Mouse (Mus musculus) kidney, adult 9 months (tissue): Measurements from ENCODE around the gene Gm49378.
A peak's percentile ranks its signal among the peaks of the same experiment; 100 is the strongest.

Source experiments
- DNase-seq: peaks from one replicate; pipeline ENCODE4 v3.0.0; 2022

The Gm49378 gene

DNA sequence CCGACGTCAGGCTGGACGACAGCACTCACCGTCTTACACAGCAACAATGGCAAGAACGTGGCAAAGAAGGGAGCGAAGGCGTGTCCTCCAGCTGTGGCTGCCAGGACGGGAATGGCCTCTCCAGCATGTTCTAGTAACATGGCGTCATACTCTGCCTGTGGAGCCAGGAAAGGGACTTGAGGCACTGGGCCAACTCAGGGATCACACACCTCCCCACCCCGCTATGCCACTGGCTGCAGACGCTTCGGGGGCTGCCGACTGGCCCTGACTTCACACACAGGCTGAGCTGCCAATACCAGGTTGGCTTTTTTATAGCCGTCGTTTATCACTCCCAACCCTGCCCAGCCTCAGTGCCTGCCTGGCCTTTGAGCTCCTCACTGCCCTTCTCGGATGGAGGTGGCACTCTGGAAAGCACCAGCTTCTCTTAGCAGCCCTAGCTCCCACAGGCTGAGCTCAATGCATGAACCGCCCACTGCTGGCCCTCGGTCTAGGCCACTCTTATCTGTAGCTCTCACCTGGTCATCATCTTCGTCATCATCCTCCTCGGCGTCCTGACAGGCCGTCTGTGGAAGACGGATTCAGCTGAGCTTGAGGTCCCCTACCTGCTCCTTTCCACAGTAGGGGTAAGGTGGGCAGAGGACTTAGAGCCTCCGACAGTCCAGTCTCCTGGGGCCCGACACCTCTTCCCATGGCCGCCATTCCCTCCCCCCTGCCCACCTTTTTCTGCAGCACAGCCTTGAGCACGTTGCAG lies 9.4 kb downstream of the Gm49378 start:
- no peak for DNase-seq

DNA sequence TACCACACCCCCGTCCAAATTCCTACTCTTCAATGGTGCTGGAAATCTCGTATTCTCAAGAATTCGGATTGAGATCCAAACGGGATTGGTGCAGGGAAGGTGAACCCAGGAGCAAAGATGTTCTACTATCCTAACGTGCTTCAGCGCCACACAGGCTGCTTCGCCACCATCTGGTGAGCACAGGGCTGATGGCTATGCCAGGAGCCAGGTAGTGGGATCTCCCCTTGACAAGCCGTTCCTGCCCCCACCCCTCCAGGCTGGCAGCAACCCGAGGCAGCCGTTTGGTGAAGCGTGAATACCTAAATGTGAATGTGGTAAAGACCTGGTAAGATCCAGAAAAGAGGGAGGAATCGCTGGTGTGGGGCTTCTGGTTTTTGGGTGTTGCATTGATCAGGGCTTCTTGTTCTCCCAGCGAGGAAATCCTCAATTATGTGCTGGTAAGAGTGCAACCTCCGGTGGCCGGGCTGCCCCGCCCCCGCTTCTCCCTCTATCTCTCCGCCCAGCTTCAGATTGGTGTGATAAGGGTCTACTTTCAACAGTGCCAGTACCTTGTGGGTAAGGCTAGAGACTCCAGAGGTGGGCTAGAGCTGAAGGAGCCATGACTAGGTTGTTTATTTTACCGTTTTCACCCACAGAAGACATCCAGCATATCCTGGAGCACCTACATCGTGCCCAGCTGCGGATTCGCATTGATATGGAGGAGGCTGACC lies 19.1 kb downstream of the Gm49378 start:
- DNase-seq, result no peak

DNA sequence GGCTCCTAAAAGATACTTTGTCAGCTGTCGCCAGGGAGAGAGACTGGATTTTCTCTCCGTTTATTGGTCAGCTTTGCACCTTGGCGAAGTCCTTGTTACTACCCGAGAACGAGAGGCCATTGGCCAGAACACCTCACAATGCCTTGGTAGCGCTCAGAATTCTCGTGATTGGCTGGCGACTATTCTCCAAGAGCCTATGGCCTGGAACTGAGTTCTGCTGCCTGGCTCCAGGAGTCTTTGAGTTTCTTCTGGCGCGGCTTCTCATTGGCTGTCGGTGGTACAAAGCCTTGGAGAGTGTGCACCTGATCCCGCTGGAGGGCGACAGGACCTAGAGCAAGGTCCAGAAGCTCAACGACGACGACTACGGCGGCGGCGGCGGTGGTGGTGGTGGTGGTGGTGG lies 19.9 kb downstream of the Gm49378 start, which contains the start of gene Rec8:
Rec8 (plus strand) TSS at position 216 of the 400 bp plus-strand sequence.
- peak; percentile 62 for DNase-seq

DNA sequence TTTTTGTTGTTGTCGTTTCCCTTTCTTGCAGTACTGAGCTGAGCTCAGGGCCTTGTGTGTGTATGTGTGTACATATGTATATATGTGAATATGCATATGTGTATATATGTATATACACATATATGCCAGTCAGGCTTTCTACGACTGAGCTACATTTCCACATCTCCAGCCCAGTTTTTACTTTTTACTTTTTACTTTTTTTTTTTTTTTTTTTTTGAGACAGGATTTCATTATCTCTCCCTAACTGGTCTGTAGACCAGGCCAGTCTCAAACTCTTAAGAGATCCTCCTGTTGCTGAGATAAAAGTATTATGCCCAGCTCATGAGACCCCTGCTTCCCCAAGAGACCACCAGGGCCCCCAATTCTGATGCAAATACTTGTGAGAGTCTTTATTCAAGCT lies 20.9 kb downstream of the Gm49378 start:
- DNase-seq, result no peak

DNA sequence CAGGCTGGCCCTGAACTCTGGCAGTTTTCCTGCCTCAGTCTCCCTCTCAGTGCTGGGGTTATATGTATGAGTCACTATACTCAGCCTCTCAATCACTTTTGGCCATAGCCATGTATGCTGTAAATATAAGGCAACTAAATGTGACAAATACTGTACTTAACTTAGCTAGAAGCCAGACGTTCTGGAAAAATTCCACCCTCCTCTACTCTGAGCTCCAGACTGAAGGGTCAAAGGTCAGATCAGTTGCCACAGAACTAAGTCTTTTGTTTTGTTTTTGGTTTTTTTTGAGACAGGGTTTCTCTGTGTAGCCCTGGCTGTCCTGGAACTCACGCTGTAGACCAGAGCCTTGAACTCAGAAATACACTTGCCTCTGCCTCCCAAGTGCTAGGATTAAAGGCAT lies 21.8 kb downstream of the Gm49378 start:
- DNase-seq, result no peak

DNA sequence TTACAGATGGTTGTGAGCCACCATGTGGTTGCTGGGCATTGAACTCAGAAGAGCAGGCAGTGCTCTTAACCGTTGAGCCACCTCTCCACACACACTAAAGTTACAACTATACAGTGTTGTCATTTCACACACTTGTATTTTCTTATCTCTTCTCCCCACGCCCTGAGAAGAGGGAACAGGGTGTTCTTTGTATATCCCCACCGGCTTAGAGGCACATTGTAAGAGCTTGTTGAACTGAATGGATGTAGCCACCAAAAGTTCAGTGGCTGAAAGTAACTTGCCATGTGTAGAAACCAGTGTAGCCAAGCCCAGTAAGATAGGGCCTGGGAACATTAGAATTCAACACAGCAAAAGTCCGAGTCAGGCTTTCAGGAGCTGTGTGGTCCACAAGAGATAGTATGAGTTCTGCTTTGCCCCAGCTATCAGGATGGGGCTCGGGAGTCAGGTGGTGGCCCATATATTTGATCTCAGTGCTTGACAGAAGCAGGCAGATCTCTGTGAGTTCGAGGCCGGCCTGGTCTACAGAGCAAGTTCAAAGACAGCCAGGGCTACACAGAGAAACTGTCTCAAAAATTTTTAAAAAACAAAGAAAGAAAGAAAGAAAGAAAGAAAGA lies 23.0 kb downstream of the Gm49378 start:
- DNase-seq, result no peak

DNA sequence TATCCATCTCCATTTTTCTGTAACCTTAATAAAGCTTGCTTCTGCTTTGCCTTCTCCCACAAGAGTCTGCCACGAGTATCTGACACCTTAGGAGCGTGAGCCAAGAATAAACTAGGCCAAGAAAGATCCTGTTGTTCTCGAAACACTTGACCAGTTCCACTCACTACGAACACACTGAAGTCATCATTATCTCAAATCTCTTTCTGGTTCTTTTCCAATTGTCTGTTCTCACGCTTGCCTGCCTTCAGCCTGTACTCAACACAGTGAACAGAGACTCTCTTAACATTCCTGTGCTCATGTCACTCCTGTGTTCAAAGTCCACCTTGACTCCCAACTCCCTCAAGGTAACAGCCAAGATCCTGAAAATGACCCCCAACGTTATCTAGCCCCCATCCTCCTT lies 24.3 kb downstream of the Gm49378 start:
- peak; percentile 68 for DNase-seq

DNA sequence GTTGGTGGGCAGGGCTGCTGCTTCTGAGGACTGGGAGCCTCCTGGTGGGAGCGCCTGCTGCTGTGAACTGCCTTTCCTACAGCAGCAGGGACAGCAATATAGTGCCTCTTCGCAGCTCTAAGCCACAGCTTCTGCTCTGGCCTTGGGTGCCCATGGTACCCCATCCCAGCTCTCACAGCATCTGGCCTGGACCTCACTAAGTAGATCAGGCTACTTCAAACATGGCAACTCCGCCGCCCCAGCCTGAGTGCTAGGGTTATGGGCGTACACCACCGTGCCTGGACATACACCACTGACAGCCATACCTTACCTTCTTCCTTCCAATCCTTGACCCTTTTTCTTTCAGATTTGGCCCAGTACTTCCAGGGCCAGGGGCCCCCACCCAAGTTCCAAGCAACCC lies 29.4 kb downstream of the Gm49378 start:
- DNase-seq, result no peak

DNA sequence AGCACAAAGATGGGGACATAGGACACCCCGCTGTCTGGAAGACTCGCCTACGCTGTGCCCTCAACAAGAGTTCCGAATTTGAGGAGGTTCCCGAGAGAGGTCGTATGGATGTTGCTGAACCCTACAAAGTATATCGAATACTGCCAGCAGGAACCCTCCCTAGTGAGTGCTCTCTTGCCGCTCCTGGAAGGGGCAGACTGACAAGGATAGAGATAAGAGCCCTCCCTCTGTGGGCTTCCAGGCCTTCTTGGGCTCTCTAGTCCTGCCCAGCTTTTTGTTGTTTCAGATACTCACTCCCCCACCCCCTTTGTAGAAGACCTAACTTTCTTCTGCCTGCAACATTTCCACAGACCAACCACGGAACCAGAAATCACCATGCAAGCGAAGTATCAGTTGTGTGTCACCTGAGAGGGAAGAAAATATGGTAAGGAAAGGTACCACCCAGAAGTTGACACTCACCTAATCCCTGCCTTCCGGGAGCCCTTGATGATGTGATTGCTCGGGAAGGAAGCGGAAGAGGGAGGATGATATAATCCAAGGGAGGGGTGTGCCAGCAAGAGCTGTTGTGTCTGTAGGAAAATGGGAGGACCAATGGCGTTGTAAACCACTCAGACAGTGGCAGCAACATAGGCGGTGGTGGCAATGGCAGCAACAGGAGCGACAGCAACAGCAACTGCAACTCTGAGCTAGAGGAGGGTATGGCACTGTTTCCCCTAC lies 31.8 kb downstream of the Gm49378 start:
- no peak for DNase-seq

DNA sequence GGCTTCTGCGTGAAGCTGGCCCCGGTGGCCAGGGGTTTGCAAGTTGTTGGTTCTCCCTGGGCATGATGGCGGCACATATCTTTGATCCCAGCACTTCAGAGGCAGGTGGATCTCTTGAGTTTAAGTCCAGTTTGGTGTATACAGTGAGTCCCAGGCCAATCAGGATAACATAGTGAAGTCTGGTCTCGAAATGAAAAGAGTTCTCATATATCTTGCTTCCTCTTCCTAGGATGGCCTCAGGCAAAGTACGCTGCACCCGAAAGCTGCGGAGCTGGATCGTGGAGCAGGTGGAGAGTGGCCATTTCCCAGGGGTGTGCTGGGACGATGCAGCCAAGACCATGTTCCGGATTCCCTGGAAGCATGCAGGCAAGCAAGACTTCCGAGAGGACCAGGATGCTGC lies 32.9 kb downstream of the Gm49378 start:
- DNase-seq, result no peak

DNA sequence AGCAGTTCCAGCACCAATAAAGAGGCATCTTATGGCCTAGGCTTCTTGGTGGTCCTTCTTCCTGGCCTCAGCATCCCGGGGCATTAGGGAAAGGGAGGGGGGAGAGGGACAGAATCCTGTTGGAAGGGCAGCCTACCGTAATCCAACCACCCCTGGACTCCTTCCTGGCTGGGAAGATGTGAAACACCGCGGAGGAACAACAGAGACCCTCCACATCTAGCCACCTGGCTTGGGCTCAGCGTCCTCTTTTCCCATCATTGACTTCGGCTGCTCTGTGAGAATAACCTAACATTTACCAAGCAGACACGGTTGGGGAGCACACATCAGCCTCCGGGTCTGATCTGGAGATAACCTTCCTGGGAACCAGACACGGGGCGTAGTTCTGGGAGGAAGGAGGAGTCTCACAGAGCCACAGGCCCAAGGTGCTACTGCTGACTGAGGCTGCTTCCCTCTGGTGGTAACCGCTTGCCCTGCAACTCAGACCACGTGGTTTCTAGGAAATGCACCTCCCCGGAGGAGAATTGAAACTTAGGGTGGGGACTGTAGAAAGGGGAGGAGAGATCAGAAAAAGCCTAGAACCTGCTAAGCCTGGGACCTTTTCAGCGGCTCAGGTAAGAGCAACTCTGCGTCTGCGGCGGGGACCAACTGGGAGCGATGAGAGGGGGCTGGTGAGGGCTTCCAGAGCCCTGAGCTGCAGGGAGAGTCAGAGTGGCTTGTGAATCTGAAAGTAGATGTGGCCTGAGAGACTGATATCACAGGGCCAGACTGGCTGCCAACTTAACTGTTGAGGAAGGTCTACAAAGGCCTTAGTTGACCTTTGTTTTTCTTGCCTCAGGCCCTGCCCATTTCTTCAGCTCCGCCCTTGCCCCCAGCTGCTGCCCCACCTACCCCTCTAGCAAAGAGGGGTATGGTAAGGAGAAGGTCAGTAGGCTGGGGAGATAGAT lies 33.8 kb downstream of the Gm49378 start:
- peak; percentile 98 for DNase-seq

DNA sequence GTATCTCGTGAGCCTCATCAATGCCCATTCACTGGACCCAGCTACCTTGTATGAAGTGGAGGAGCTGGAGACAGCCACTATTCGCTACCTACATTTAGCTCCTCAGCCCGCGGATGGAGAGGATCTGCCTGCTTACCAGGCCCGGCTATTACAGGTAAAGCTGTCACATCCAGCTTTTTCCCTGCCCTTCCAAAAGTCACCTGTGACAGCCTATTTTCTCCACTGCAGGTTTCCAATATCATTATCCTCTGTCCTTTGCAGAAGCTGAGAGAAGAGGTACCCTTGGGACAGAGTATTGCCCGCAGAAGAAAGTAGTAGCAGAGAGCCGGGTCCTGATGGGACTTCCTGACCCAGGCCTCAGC lies 34.4 kb downstream of the Gm49378 start, which contains the start of gene Irf9:
Irf9 (plus strand) TSS at position 301 of the 362 bp plus-strand sequence.
- no peak for DNase-seq

DNA sequence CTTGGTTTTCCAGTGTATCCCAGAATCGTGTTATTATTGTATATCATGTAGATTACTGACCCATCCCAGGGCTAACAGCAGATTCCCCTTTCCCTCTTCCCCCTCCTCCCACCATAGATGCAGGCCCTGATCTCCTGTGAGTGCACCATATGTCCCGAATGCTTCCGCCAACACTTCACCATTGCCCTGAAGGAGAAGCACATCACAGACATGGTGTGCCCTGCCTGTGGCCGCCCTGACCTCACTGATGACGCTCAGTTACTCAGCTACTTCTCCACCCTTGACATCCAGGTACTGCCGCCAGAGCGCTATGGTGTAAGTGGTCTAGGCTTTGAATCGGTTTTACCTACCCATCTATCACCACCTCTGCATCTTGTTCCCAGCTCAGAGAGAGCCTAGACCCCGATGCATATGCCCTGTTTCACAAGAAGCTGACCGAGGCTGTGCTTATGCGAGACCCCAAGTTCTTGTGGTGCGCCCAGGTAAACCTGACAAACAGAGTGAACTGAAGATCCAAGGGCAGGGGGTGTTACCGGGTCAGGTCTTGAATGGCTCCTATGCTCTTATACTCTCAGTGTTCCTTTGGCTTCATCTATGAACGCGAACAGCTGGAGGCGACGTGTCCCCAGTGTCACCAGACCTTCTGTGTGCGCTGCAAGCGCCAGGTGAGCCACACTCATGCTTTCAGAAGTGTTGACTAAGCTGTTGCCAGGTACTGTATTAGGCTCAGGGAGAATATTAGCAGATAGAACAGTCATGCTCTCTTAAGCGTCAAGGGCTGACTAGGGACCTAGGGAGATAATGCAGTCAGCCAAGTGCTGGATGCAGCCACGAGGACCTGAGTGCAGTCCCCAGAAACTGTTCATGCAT lies 38.9 kb downstream of the Gm49378 start:
- no peak for DNase-seq

DNA sequence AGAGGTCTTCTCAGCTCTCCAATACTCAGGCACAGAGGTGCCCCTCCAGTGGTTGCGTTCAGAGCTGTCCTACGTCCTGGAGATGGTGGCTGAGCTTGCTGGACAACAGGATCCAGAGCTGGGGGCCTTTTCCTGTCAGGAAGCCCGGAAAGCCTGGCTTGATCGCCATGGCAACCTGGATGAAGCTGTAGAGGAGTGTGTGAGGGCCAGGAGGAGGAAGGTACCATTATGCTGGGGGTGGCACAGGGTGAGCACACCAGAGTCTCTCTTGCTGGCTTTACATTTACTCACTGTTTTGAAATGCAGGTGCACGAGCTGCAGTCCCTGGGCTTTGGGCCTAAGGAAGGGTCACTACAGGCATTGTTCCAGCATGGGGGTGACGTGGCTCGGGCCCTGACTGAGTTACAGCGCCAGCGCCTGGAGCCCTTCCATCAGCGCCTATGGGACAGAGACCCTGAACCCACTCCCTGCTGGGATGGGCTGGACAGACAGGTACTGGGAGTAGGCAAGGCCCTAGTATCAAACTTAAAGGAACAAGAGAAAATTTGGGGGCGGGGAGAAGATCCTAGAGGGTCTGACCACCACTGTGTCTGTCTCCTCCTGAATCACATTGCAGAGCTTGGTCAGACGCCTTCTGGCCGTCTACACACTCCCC lies 41.5 kb downstream of the Gm49378 start:
- no peak for DNase-seq

DNA sequence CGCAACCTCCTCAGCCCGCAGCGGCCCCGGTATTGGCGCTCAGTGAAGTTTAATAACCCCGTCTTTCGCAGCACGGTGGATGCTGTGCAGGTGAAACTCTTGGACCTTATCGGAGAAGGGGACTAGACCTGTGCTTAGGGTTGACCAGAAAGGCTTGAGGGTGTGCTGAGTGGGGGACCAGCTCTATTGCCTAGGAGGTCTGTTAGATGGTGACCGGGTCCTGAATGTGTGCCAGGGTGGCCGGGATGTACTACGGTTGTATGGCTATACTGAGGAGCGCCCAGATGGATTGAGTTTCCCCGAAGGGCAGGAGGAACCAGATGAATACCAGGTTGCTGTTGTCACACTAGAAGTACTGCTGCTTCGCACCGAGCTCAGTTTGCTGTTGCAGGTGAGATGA lies 45.5 kb downstream of the Gm49378 start:
- DNase-seq, result peak; percentile 49

DNA sequence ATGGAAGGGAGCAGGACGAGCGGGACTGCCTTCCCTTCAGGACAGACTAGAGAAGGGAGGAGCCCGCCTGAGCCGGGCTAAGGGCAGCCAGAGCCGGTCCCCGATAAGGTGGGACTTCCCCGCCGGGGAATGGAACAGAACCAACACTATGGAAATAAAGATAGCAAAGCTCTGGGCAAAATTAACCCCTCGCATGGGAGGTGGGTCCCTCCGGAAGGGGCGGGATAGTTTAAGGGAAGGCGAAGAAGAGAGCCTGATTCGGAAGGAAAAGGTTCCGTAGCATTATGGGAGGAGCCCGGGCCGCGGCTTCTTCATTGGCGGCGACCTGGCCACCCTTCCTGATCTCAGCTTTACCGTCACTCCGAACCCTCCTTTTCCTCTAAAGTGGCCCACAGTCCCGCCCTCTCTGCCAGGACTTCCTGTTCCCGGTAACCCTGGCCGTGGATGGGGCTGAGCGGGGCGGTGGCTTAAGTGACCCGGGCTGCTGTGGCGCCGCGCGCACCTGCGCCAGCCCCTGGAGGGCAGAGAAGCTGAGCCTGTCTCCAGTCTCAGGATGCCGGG lies 46.3 kb downstream of the Gm49378 start, which contains the start of gene Rnf31:
Rnf31 (plus strand) TSS at position 378 of the 561 bp plus-strand sequence.
- DNase-seq, result peak; percentile 99

DNA sequence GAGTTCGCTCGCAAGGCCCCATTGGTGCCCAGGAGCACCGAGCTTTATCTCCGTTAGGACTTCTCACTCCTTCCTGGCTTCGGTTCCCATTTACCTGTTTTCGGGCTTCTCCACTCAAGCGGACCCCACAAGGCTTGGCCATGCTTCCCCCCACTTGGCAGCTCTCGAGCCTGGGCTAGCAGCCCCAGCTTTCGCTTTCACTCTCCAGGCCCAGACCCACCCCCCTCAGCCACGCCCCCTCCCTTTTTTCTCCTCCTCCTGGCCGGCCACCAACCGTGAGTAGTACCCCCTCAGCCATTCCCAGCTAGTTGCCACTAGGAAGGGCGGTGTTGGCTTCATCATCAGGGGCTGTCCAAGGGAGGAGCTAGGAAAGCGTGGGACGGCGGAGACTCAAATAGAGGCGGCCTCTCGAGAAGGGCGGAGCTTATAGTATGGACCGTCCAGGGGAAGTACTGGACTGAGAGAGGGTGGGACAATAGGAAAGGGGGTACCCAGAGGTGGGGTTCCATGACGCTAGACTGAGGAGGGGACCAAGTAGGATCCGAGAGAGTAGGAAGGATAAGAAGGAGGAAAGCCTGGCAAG lies 46.9 kb downstream of the Gm49378 start, which contains the start of gene Psme2:
Psme2 (minus strand) TSS at position 366 of the 583 bp plus-strand sequence.
- DNase-seq, result peak; percentile 99

DNA sequence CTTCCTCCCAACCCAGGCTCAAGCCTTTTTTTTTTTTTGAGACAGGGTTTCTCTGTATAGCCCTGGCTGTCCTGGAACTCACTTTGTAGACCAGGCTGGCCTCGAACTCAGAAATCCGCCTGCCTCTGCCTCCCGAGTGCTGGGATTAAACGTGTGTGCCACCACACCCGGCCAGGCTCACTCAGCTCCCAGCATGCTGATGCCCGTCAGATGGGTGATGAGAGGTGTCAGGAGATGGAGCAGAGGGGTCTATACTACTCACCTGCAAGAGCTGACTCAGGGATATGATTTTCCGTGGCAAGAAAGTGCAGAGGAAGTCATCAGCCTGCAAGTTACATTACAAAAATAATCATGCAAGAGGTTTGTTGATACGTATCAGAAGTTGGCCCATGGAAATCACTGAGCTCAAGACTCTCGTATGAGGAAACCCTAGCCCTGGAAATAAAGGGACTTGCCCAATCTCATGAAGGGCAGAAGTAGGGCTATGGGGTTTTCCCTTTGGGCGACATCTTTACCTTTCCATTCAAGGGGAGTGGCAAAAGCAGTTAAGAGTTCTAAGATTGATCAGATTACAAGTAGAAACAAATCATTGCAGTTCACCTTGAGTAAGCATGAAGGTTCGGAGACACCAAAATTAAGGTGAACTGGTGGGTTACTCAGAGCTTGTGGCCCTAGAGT lies 47.8 kb downstream of the Gm49378 start:
- no peak for DNase-seq

DNA sequence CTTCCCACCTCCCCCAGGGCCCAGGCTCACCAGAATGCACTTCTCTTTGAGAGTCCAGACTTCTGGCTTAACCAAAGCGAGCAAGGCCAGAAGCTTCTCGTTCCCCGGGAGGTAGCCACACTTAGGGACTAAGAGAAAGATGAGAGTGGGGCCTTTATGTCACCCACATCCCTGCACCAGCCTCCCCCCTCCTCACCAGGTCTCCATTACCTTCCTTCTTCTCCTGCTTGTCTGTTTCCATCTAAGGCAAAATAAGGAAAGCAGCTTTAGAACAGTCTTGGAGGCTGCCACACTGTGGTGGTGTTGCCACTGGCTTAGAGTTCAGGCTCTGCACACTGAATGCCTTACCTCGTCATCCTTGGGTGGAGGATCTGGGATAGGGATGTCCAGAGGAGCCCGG lies 48.4 kb downstream of the Gm49378 start:
- DNase-seq, result no peak
